Mouse (Mus musculus): ENCODE measurements at regions not wholly inside any gene's neighbourhood (a gene's known extent, or its start where the extent isn't known, plus 50 kb on each side); places are given as distances from the start of the nearest gene placed in this dataset.

- DNase-seq (ENCODE audit: low read depth, low spot score), result no peak
Measured at GRCm38 (mm10) chr9:115611713-115612112, 297.5 kb upstream of the Gadl1 start.

DNA sequence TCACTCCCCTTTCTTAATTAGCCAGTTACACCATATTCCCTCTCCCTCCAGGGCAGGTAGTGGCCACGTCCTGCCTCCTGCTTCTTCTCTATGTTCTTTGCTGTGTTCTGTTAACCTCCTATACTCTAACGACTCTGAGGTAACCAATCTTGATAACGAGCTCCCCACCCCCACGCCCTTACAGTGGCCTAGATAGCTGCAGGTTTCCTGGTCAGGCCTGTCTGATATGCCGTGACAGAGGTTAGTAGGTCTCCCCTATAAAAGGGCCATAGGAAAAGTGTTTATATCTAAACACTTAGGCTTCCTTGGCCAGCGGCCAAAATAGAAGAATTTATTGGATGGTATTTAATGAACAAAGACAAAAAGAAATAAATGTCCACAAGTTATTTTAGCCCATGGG, 296.3 kb upstream of the Gadl1 start:
- no peak for DNase-seq (ENCODE audit: low read depth, low spot score)

GRCm38 (mm10) chr9:115614007-115614406, 295.2 kb upstream of the Gadl1 start:
- DNase-seq (ENCODE audit: low read depth, low spot score), result no peak

DNA sequence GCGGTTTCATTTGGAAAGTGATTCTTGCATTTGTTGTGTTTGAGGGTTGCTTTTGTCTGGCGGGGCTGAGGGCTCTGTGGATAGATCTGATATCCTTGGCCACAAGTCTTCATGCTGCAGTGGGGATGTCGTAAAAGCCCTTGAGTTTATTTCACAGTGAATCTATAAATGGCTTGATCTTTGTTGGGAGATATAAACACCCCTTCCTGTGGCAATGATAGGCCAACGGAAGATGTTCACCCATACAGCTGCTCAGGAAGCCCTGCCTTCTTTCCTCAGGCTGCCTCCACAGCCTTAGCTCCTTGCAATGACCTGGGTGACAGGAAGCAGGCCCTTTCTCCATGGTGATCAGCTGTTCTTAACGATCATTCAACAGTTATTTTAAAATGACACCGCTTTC, 291.3 kb upstream of the Gadl1 start:
- DNase-seq (ENCODE audit: low read depth, low spot score), result no peak

- no peak for DNase-seq (ENCODE audit: low read depth, low spot score)
Measured at GRCm38 (mm10) chr9:115623948-115624347, 285.3 kb upstream of the Gadl1 start.

- no peak for DNase-seq (ENCODE audit: low read depth, low spot score)
Measured at GRCm38 (mm10) chr9:115624721-115625496, 284.3 kb upstream of the Gadl1 start.

DNA sequence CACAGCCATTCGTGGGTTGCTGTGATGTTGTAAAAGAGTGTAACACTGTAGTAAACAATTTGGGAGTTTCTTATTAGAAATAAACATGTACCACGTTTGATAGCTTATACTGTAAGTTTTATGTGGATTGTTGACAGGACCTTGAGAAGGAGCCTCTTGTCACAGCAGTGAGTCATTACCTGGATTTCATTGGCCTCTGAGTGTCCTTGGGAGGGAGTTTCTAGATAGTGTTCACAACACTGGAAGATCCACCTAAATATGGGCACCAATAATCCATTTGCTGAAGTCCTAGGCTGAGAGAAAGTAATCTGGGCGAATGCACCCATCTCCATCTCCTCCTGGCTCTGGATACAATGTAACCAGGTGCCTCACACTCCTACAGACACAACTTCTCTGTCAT, 281.7 kb upstream of the Gadl1 start:
- DNase-seq (ENCODE audit: low read depth, low spot score), result no peak

- no peak for DNase-seq (ENCODE audit: low read depth, low spot score)
Measured at GRCm38 (mm10) chr9:115637114-115637513, 272.1 kb upstream of the Gadl1 start.

DNA sequence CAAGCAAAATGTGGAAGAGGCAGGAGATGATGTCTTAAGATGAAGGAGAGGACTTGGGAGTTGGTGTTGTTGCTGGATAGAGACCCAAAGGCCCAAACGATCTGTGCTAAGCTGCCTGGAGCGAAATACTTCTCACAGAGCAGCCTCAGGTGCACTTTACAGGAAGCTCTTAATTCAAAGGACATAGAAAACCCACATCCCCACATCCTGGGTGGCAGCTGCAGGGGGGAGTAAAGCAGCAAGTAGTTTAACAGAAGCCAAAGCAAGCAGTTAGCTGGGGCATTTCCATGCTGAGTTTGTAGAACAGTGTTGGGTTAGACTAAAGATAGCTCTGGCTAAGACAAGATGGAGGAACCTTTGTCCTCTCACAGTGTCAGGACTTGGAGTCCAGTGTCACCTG, 268.5 kb upstream of the Gadl1 start:
- no peak for DNase-seq (ENCODE audit: low read depth, low spot score)

- no peak for DNase-seq (ENCODE audit: low read depth, low spot score)
Measured at GRCm38 (mm10) chr9:115642032-115642431, 267.2 kb upstream of the Gadl1 start.

DNA sequence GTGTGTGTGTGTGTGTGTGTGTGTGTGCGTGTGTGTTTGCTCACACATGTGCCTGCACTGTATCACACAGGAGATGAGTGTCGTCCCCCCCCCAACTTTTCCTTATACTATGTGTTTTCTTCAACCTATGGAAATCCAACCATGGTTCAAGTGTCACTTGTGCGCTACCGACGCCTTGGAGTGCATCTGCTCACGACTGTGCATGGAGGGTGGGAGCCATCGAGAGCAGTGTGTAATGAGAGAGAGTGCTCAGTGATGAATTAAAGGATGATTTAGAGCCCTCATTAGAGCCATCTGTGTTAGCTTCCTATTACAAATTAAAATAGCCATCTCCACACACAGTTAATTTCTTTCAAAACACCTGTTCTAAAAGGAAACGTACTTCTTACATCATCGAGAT, 264.3 kb upstream of the Gadl1 start:
- DNase-seq (ENCODE audit: low read depth, low spot score), result no peak

GRCm38 (mm10) chr9:115646226-115646625, 263.0 kb upstream of the Gadl1 start:
- no peak for DNase-seq (ENCODE audit: low read depth, low spot score)

DNA sequence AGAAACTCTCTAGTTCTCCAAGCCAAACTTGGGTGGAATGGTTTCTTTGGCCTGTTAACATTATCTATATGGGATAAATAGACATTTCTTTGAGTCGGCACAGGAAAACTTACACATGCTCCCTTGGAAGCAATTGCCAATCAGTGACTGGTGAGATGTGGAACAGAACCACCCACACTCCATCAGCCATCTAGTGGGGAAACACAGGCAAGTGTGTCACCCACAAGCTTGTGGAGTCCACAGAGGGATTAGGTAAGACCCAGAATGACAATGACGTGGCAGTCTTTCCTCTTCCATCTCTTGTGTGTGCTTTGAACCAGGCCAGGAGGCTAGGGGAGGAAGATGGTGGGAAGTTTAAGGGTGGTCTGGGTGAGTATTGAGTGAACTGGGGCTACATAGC, 257.5 kb upstream of the Gadl1 start:
- DNase-seq (ENCODE audit: low read depth, low spot score), result no peak

- no peak for DNase-seq (ENCODE audit: low read depth, low spot score)
Measured at GRCm38 (mm10) chr9:115653116-115653515, 256.1 kb upstream of the Gadl1 start.

DNA sequence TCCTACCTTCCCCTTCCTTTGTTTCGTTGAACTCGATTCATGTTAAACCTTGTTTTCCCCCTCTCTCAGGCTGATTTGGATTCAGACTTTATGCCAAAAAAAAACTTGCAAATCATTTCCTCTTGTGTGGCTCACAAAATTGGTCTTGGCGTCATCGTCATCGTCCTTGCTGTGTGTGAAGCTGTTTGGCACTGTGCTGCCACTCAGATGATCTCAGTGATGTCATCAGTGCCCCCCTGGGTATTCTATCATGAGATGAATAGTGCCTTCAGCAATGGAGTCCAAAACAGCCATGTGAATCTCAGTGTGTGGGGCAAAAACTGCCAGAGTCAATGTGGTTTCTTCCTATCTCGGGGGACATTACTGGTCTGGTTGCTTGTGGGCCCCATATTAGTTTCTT, 254.3 kb upstream of the Gadl1 start:
- no peak for DNase-seq (ENCODE audit: low read depth, low spot score)

- DNase-seq (ENCODE audit: low read depth, low spot score), result no peak
Measured at GRCm38 (mm10) chr9:115656538-115656937, 252.7 kb upstream of the Gadl1 start.

GRCm38 (mm10) chr9:115656994-115657713, 252.1 kb upstream of the Gadl1 start:
- no peak for DNase-seq (ENCODE audit: low read depth, low spot score)

DNA sequence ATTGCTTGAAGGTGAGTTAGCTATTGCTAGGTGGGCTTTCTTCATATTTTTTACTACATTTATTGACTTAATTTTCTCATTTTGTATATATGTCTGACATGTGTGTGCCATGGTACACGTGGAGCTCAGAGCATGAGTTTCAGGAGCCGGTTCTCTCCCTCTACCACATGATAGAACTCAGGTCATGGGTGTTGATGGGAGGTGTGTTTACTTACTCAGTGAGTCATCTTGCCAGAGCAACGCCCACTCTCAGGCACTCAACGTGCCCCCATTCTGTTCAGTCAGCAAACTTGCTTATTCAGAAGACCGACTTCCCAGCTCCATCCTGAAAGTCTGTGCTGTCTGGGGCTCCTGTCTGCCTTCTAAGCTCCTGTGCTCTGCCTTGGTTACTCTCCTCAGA, 250.8 kb upstream of the Gadl1 start:
- no peak for DNase-seq (ENCODE audit: low read depth, low spot score)

GRCm38 (mm10) chr9:115660371-115660770, 248.9 kb upstream of the Gadl1 start:
- no peak for DNase-seq (ENCODE audit: low read depth, low spot score)

GRCm38 (mm10) chr9:115661834-115662425, 247.3 kb upstream of the Gadl1 start:
- DNase-seq (ENCODE audit: low read depth, low spot score), result no peak

DNA sequence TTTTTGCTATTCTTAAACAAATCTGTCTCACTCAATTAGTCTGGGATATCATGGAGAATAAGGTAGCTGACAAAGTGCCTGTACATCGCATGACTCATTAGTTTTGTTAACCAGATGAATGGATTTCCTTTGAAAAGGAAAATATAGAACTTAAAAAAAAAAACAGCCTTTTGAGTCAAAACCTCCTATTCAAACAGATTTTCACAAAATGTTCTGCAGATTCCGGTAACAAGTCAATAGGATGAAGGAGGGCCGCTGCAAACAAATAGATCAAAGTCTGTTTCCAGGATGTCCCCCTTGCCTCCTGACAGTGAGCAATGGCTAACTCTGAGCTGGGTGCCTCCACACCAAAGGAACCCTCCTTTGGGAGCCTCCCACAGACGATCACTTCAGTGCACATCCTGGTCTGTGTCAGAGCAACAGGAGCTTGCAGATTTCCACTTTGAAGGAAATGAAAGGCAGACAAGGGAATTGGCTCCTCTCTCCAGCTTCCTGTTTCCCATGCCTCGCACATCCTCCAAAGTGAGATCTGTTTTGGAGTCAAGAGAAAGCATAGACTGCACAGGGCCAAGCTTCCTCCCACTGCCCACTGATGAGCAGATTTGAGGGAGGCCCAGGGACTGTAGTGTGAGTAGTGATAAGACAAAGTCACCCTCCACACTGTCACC, 243.8 kb upstream of the Gadl1 start:
- no peak for DNase-seq (ENCODE audit: low read depth, low spot score)

- no peak for DNase-seq (ENCODE audit: low read depth, low spot score)
Measured at GRCm38 (mm10) chr9:115666530-115666929, 242.7 kb upstream of the Gadl1 start.
